Mouse (Mus musculus): ENCODE measurements around the gene Cyth2. TPM values are rescaled to one million over a fixed set of nuclear protein-coding genes. Genes with fewer than 3 reads are reported as not detected.

Cyth2 gene
- total RNA-seq, 2 experiments from 2014 or later: 249 TPM

- DNase-seq: no peak
- intact Hi-C loops (cut with DNase I): no loop called here
Observed at GRCm38 (mm10) chr7:45787642-45788041, 26.7 kb downstream of the Cyth2 start.

GRCm38 (mm10) chr7:45786661-45787413, 27.5 kb downstream of the Cyth2 start:
- DNase-seq: peak; percentile 43
- intact Hi-C loops (cut with DNase I): no loop called here

GRCm38 (mm10) chr7:45786136-45786578, 28.2 kb downstream of the Cyth2 start:
- intact Hi-C loops (cut with DNase I): no loop called here
- peak; percentile 86 for DNase-seq

- peak; percentile 82 for DNase-seq
- intact Hi-C loops (cut with DNase I): no loop called here
Observed at GRCm38 (mm10) chr7:45785388-45786135, 28.8 kb downstream of the Cyth2 start.

- peak; percentile 97 for DNase-seq
- intact Hi-C loops (cut with DNase I): no loop called here
Observed at GRCm38 (mm10) chr7:45784524-45785372, 29.6 kb downstream of the Cyth2 start, which contains the start of gene Sult2b1. Sult2b1 (minus strand) TSS chr7:45784669.

- intact Hi-C loops (cut with DNase I): no loop called here
Observed at GRCm38 (mm10) chr7:45783511-45784091, 30.8 kb downstream of the Cyth2 start, which contains the start of gene Lmtk3. Lmtk3 (plus strand) TSS chr7:45783738.

GRCm38 (mm10) chr7:45782271-45782670, 32.1 kb downstream of the Cyth2 start:
- DNase-seq: no peak
- intact Hi-C loops (cut with DNase I): no loop called here

More at GRCm38 (mm10) chr7:45783511-45784091, 30.8 kb downstream of the Cyth2 start, which contains the start of gene Lmtk3:
- DNase-seq: peak; percentile 86

- no peak for DNase-seq
- intact Hi-C loops (cut with DNase I): no loop called here
Observed at GRCm38 (mm10) chr7:45779081-45779641, 35.2 kb downstream of the Cyth2 start.

- intact Hi-C loops (cut with DNase I): no loop called here
- no peak for DNase-seq
Observed at GRCm38 (mm10) chr7:45775237-45775636, 39.1 kb downstream of the Cyth2 start.

- no peak for DNase-seq
- intact Hi-C loops (cut with DNase I): no loop called here
Observed at GRCm38 (mm10) chr7:45771101-45771500, 43.3 kb downstream of the Cyth2 start.

GRCm38 (mm10) chr7:45770427-45771082, 43.8 kb downstream of the Cyth2 start:
- intact Hi-C loops (cut with DNase I): no loop called here
- no peak for DNase-seq

- intact Hi-C loops (cut with DNase I): no loop called here
- no peak for DNase-seq
Observed at GRCm38 (mm10) chr7:45767500-45767899, 46.9 kb downstream of the Cyth2 start.

GRCm38 (mm10) chr7:45766764-45767163, 47.6 kb downstream of the Cyth2 start:
- intact Hi-C loops (cut with DNase I): no loop called here
- DNase-seq: no peak

GRCm38 (mm10) chr7:45765995-45766394, 48.4 kb downstream of the Cyth2 start:
- intact Hi-C loops (cut with DNase I): no loop called here
- no peak for DNase-seq

GRCm38 (mm10) chr7:45760151-45760550, 54.2 kb downstream of the Cyth2 start:
- DNase-seq: no peak
- intact Hi-C loops (cut with DNase I): no loop called here

- intact Hi-C loops (cut with DNase I): no loop called here
- DNase-seq: peak; percentile 33
Observed at GRCm38 (mm10) chr7:45759400-45759799, 55.0 kb downstream of the Cyth2 start.

Measured in left cerebral cortex, postnatal 4 days (tissue).